Mouse (Mus musculus) forebrain, embryonic 16.5 days (tissue): ENCODE results near the gene Slc38a9. TPM values are rescaled to one million over a fixed set of nuclear protein-coding genes. Genes with fewer than 3 reads are reported as not detected.

Experiments
- ATAC-seq: fragments of 200-750 bp; cut with Nextera tagmentation; 2 replicates; pipeline ENCODE4 v1.8.0; 2017; ENCODE audit warnings: mild to moderate bottlenecking, moderate library complexity
- H3K27ac ChIP-seq: fragments of 300-500 bp; sonication (generic); 2 replicates; pipeline ENCODE4 v1.5.1; 2014; ENCODE audit warnings: low read length, control low read depth
- H3K27me3 ChIP-seq: fragments of 300-500 bp; sonication (generic); replicated peaks from 2 replicates; pipeline ENCODE4 v1.6.1; 2014; ENCODE audit warnings: low read length; ENCODE audit not compliant: control insufficient read depth, insufficient read depth
- H3K36me3 ChIP-seq: fragments of 300-500 bp; sonication (generic); 2 replicates; pipeline ENCODE4 v1.6.1; 2014; ENCODE audit not compliant: control insufficient read depth, insufficient read depth
- H3K4me1 ChIP-seq: fragments of 300-500 bp; sonication (generic); replicated peaks from 2 replicates; pipeline ENCODE4 v1.6.1; 2014; ENCODE audit warnings: low read length; ENCODE audit not compliant: control insufficient read depth, insufficient read depth
- H3K4me2 ChIP-seq: fragments of 300-500 bp; sonication (generic); 2 replicates; pipeline ENCODE4 v1.6.1; 2014; ENCODE audit warnings: mild to moderate bottlenecking, low read length, control low read depth
- H3K4me3 ChIP-seq: fragments of 300-500 bp; sonication (generic); replicated peaks from 2 replicates; pipeline ENCODE4 v1.5.1; 2014; ENCODE audit warnings: mild to moderate bottlenecking, low read length, control low read depth
- H3K9ac ChIP-seq: fragments of 300-500 bp; sonication (generic); replicated peaks from 2 replicates; pipeline ENCODE4 v1.6.1; 2014; ENCODE audit warnings: low read depth, low read length, control low read depth
- H3K9me3 ChIP-seq: fragments of 300-500 bp; sonication (generic); 2 replicates; pipeline ENCODE4 v1.6.1; 2016; ENCODE audit warnings: low read length; ENCODE audit not compliant: control insufficient read depth
- WGBS: fragments of 180-500 bp; shearing (Covaris S2); extraction: QIAGEN DNeasy Blood & Tissue Kit; methylation state at CpG from one replicate; pipeline ENCODE4 v1.1.7; 2014; 5-methylcytosine and 5-hydroxymethylcytosine counted together
- polyA plus RNA-seq: library from polyadenylated mRNA; unstranded; fragments of >200 nt; fragmentation: Nextera tagmentation; extraction: Ambion mirVana; gene quantifications from 2 replicates; pipeline ENCODE4 v1.2.1, GENCODE M21; 2015

The Slc38a9 gene
- polyA plus RNA-seq, 1 experiment from 2014 or later: 28.7 TPM

DNA sequence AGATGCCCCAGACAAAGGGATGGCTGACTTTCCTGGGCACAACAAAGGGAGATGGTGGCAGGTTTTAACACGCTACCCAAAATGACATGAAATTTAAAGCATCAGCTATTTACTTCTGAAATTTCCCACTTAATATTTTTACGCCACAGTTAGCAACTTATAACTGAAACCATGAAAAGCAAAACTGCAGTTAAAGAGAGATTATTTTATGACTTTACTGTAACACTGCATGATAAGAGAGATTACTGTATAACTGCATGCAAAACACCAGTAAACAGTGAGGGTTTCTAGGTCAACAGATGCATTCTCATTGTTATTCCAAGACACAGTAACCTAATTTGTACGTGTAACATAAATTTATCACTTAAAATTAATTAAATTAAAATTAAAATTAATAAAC lies 15.6 kb upstream of the Slc38a9 start:
- no peak overlapping the region for H3K27ac ChIP-seq
- H3K4me1 ChIP-seq: no peaks in the 10 kb centered on the region
- no peak overlapping the region for H3K4me2 ChIP-seq
- no peaks in the 10 kb centered on the region for H3K9me3 ChIP-seq
- WGBS: 89% methylated on average over 3 of the region's 3 CpGs
- H3K36me3 ChIP-seq: no peaks in the 10 kb centered on the region
- no peaks in the 10 kb centered on the region for H3K27me3 ChIP-seq
- no peak overlapping the region for H3K4me3 ChIP-seq
- ATAC-seq: no peak
- no peak overlapping the region for H3K9ac ChIP-seq

DNA sequence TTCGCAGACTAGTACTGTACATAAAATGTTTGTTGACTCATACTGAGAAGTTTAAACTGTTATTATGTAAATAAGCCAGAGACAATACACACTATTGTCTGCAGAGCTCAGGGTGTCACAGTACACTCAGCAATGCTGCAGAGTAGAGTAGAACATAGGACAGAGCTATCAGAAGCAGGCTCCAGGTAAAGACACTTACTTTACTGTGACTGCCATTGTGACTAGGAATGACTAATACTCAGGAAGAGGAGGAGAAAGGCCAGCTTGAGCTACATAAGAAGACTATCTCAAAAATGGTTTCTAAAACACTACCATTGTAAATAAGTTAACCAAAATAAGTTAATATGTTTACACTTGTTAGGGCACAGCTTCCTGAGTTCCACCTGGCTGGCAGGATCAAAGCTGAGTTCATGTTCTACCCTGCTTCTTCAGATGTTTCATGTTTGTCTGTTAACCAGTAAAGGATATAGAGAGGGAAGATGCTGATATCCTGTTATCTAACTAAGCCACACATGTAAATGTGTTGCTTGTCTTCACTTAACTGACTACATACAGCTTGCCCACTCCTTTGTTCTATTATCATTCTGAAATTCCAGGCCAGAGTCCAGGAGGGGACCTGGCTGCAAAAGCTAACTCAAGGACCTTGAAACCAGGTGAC lies 14.9 kb upstream of the Slc38a9 start:
- no peak for ATAC-seq
- H3K4me2 ChIP-seq: no peak overlapping the region
- no peak overlapping the region for H3K4me3 ChIP-seq
- H3K9me3 ChIP-seq: no peaks in the 10 kb centered on the region
- no peaks in the 10 kb centered on the region for H3K4me1 ChIP-seq
- WGBS: 81% methylated on average over 1 of the region's 1 CpGs
- no peak overlapping the region for H3K27ac ChIP-seq
- H3K27me3 ChIP-seq: no peaks in the 10 kb centered on the region
- no peaks in the 10 kb centered on the region for H3K36me3 ChIP-seq
- H3K9ac ChIP-seq: no peak overlapping the region

DNA sequence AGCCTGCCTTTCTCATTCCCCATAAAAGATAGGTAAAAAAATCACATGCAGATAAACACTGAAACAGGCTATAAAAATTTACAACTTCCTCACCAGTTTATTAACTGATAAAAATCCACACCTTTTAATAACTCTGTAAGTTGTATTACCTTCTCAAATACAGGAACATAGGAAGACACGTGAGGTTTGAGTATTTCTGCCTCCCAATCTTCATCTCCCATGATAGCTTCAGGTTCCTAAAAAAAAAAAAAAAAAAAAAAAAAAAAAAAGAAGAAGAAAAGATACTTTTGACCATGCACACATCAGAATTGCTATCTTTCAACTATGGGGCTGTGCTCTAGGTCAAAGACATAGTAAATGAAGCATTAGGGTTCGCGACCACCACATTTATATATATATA lies 9.4 kb upstream of the Slc38a9 start:
- Histone ChIP-seq H3K27ac (no peak overlapping the region), H3K4me2 (no peak overlapping the region), H3K36me3 (no peaks in the 10 kb centered on the region), H3K9ac (no peak overlapping the region), H3K4me1 (no peaks in the 10 kb centered on the region), H3K4me3 (no peak overlapping the region), H3K27me3 (no peaks in the 10 kb centered on the region), H3K9me3 (peaks cover 10% of the 10 kb centered on the region)
- ATAC-seq: no peak
- WGBS: 86% methylated on average over 3 of the region's 3 CpGs

DNA sequence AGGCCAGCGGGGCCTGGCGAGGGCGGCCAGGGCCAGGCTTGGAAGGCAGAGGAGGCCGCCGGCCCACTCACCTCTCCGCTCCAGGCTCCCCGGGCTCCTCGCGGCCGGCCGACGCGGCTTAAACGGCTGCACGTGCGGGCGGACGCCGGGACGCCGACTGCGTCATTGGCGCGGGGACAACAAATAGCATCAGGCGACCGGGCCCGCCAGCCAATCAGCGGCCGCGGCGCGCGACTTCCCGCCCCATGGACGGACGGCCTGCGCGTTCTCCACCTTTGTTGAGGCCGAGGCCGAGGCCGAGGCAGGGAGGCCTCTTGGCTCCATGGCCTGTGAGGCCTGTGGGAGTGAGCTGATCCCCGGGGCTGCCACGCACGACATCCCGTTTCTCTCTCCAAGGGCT lies 8.3 kb upstream of the Slc38a9 start, which contains the start of gene Ddx4:
Gene Ddx4 (minus strand): TSS at position 271 of the 400 bp plus-strand sequence.
- no peaks in the 10 kb centered on the region for H3K36me3 ChIP-seq
- no peaks in the 10 kb centered on the region for H3K27me3 ChIP-seq
- H3K4me1 ChIP-seq: no peaks in the 10 kb centered on the region
- no peak for ATAC-seq
- no peak within 1 kb of the TSS for H3K4me3 ChIP-seq
- H3K4me2 ChIP-seq: no peak within 1 kb of the TSS
- H3K9ac ChIP-seq: no peak within 1 kb of the TSS
- H3K9me3 ChIP-seq: peaks cover 10% of the 10 kb centered on the region
- H3K27ac ChIP-seq: no peak within 1 kb of the TSS
- 82% methylated on average over 45 of the region's 45 CpGs for WGBS

DNA sequence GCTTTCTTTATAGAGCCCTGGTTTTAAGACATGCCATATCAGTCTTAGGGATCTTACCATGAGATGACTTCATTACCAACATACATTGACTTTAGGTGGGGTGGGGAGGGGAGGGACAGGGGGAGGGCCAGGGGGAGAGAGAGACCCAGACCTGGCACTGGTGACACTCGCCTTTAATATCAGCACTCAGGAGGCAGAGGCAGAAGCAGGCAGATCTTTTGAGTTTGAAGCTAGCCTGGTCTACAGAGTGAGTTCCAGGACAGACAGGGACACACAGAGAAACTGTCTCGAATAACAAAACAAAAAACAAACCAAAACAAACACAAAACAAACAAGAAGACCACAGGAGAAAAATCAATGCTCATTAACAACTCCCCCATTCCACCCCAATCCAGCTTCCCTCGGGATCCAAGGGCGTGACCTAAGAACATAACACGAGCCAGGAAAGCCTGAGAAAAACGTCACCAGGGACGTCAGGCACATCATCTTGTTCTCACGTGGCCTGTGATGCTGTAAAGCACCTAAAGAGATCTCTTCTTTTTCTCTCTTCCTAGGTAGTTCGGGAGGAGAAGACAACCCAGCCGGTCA lies 471 bp upstream of the Slc38a9 start:
- Histone ChIP-seq H3K4me2 (peak overlapping the region; percentile 59), H3K9me3 (no peaks in the 10 kb centered on the region), H3K27ac (no peak overlapping the region), H3K4me3 (peak overlapping the region; percentile 62), H3K36me3 (no peaks in the 10 kb centered on the region), H3K27me3 (no peaks in the 10 kb centered on the region), H3K4me1 (peaks cover 10% of the 10 kb centered on the region), H3K9ac (peak overlapping the region; percentile 52)
- peak; percentile 13; the same call in 1 of the 2 replicates for ATAC-seq
- WGBS: 4% methylated on average over 10 of the region's 10 CpGs

DNA sequence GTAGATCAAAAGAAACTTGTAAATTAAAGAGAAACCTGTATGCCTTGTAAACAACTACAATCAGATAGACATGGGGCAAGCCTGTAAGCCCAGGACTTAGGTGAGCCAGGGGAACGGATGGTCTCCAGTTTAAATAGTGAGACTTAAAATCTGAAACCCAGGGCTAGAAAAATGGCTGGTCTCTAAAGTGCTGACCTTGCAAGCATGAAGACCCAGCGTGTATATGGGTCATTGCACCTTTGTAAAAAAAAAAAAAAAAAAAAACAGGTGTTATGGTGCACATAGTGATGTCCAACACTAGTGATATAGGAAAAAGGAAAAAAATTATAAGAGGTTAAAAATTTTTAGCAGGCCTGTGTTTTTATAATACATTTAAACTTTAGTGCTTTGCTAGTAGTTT lies 1.1 kb downstream of the Slc38a9 start:
- Histone ChIP-seq H3K27me3 (no peaks in the 10 kb centered on the region), H3K9ac (no peak overlapping the region), H3K4me2 (peak overlapping the region; percentile 85), H3K9me3 (no peaks in the 10 kb centered on the region), H3K36me3 (no peaks in the 10 kb centered on the region), H3K4me3 (no peak overlapping the region), H3K27ac (no peak overlapping the region), H3K4me1 (peaks cover 10% of the 10 kb centered on the region)
- no peak for ATAC-seq
- WGBS: 64% methylated on average over 2 of the region's 2 CpGs

DNA sequence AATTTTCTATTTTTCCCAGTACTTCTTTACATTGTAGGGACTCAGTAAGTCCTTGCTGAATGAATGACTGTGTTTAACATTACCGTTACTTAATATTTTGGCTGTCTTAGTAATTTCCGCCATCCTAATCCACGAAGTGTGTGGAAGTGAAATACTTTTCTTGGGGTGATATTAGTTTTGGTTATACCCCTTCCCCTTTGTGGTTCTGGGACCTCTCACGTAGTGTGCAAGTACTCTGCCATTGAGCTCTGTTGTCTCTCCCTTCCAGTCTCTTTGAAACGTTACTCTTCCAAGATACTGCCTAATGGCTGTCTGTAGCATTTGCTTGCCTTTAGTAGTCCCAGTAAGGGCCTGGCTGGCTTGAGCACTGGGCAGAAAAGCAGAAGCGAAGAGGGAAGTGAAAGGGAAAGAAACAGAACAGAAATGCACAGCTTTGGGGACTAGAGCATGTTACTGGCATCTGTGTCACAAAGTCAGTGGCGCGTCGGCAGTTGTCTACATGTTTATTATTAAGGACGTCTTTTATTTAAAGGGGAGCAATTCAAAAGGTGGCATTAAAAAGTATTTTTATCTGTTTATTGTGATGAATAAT lies 6.0 kb downstream of the Slc38a9 start:
- H3K4me2 ChIP-seq: no peak overlapping the region
- WGBS: 87% methylated on average over 10 of the region's 10 CpGs

DNA sequence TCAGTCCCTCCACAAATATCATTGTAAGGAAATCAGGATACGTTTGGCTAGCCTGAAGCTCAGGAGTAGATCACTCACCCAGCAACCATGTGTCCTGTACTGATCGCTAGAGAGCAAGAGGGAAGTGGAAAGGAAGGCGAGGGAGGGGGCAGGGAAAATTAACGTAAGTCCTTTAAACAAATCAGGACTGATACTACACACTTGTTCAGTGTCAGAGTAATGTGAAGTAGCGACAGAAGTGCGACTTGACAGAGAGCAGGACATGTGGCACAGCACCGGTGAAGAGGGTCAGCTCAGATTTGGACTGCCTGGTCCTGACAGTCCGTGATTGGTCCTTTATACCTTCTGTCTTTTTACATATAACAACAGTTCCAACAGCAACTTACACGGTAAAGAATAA lies 6.7 kb downstream of the Slc38a9 start:
- Histone ChIP-seq H3K4me1 (no peaks in the 10 kb centered on the region), H3K36me3 (peaks cover 3% of the 10 kb centered on the region), H3K9me3 (no peaks in the 10 kb centered on the region), H3K9ac (no peak overlapping the region), H3K4me3 (no peak overlapping the region), H3K27ac (no peak overlapping the region), H3K27me3 (no peaks in the 10 kb centered on the region), H3K4me2 (no peak overlapping the region)
- 85% methylated on average over 9 of the region's 9 CpGs for WGBS
- no peak for ATAC-seq

More for the DNA sequence above, 6.0 kb downstream of the Slc38a9 start:
- H3K9me3 ChIP-seq: no peaks in the 10 kb centered on the region
- H3K4me3 ChIP-seq: no peak overlapping the region
- H3K9ac ChIP-seq: no peak overlapping the region
- peaks cover 2% of the 10 kb centered on the region; the same call in 1 of the 2 replicates for H3K4me1 ChIP-seq
- no peak for ATAC-seq
- no peak overlapping the region for H3K27ac ChIP-seq
- no peaks in the 10 kb centered on the region for H3K27me3 ChIP-seq
- H3K36me3 ChIP-seq: peaks cover 3% of the 10 kb centered on the region

DNA sequence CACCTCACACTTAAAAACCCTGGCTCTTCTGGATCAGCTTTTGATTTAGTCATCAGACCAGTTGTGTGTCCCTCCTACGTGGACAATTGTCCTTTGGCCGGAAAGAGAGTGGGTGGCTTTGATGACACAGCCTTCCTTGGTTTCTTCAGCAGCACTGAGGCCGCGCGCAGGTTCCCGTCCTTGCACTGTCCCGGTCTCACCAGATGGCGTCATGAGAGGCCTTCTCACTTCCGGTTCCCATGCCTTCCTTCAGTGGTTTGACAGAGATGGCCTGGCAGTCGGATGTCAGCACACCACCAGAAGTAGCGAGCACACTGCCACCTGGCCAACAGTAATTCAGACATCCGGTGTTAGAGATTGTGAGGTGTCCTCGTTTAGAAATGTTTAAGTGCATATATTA lies 11.2 kb downstream of the Slc38a9 start:
- Histone ChIP-seq H3K27me3 (no peaks in the 10 kb centered on the region), H3K4me2 (no peak overlapping the region), H3K4me3 (no peak overlapping the region), H3K36me3 (peaks cover 3% of the 10 kb centered on the region), H3K9me3 (no peaks in the 10 kb centered on the region), H3K4me1 (peaks cover 4% of the 10 kb centered on the region; the same call in 1 of the 2 replicates), H3K27ac (no peak overlapping the region), H3K9ac (no peak overlapping the region)
- WGBS: 74% methylated on average over 13 of the region's 13 CpGs
- no peak for ATAC-seq
